Mouse (Mus musculus): ENCODE measurements around the gene Rhoh.

Rhoh gene

GRCm38 (mm10) chr5:65860281-65861000, 572 bp upstream of the Rhoh start:
- no peak for DNase-seq (ENCODE audit: low spot score)

- no peak for DNase-seq (ENCODE audit: low spot score)
Observed at GRCm38 (mm10) chr5:65862217-65862927, 1.4 kb downstream of the Rhoh start.

- DNase-seq (ENCODE audit: low spot score), result peak; percentile 26
Observed at GRCm38 (mm10) chr5:65863349-65863749, 2.3 kb downstream of the Rhoh start.

- DNase-seq (ENCODE audit: low spot score), result no peak
Observed at GRCm38 (mm10) chr5:65864486-65864885, 3.5 kb downstream of the Rhoh start.

- no peak for DNase-seq (ENCODE audit: low spot score)
Observed at GRCm38 (mm10) chr5:65864946-65865345, 3.9 kb downstream of the Rhoh start.

GRCm38 (mm10) chr5:65866591-65866990, 5.6 kb downstream of the Rhoh start:
- DNase-seq (ENCODE audit: low spot score), result no peak

GRCm38 (mm10) chr5:65867380-65868116, 6.5 kb downstream of the Rhoh start:
- DNase-seq (ENCODE audit: low spot score), result no peak

- no peak for DNase-seq (ENCODE audit: low spot score)
Observed at GRCm38 (mm10) chr5:65868419-65868818, 7.4 kb downstream of the Rhoh start.

- DNase-seq (ENCODE audit: low spot score), result no peak
Observed at GRCm38 (mm10) chr5:65869660-65870059, 8.6 kb downstream of the Rhoh start.

GRCm38 (mm10) chr5:65871276-65871875, 10.4 kb downstream of the Rhoh start:
- no peak for DNase-seq (ENCODE audit: low spot score)

- no peak for DNase-seq (ENCODE audit: low spot score)
Observed at GRCm38 (mm10) chr5:65873212-65873611, 12.2 kb downstream of the Rhoh start.

- no peak for DNase-seq (ENCODE audit: low spot score)
Observed at GRCm38 (mm10) chr5:65875269-65875668, 14.3 kb downstream of the Rhoh start.

GRCm38 (mm10) chr5:65878367-65878766, 17.4 kb downstream of the Rhoh start:
- DNase-seq (ENCODE audit: low spot score), result no peak

- DNase-seq (ENCODE audit: low spot score), result no peak
Observed at GRCm38 (mm10) chr5:65881254-65881653, 20.2 kb downstream of the Rhoh start.

GRCm38 (mm10) chr5:65882476-65883205, 21.6 kb downstream of the Rhoh start:
- DNase-seq (ENCODE audit: low spot score), result no peak

GRCm38 (mm10) chr5:65883355-65883754, 22.3 kb downstream of the Rhoh start:
- peak; percentile 38 for DNase-seq (ENCODE audit: low spot score)

- DNase-seq (ENCODE audit: low spot score), result peak; percentile 36
Observed at GRCm38 (mm10) chr5:65885699-65886443, 24.9 kb downstream of the Rhoh start.

GRCm38 (mm10) chr5:65888102-65888501, 27.1 kb downstream of the Rhoh start:
- DNase-seq (ENCODE audit: low spot score), result no peak

GRCm38 (mm10) chr5:65888998-65889397, 28.0 kb downstream of the Rhoh start:
- no peak for DNase-seq (ENCODE audit: low spot score)

GRCm38 (mm10) chr5:65891251-65891826, 30.3 kb downstream of the Rhoh start:
- peak; percentile 52 for DNase-seq (ENCODE audit: low spot score)
